Mouse (Mus musculus): ENCODE results near the gene Tnnt3. TPM values are rescaled to one million over a fixed set of nuclear protein-coding genes. Genes with fewer than 3 reads are reported as not detected.

Gene Tnnt3
- polyA plus RNA-seq, 1 experiment from 2014 or later: 1.5 TPM

GRCm38 (mm10) chr7:142525342-142526178 lies 26.9 kb downstream of the Tnnt3 start:
- WGBS: 39% methylated on average over 13 of the region's 13 CpGs

GRCm38 (mm10) chr7:142529350-142529749 lies 30.7 kb downstream of the Tnnt3 start:
- Histone ChIP-seq H3K4me1 (ENCODE audit: insufficient read depth, low read depth, low read length) (peaks cover 14% of the 10 kb centered on the region; the same call in 1 of the 2 replicates), H3K4me2 (replicated peaks; ENCODE audit: low read depth, low read length) (no peak overlapping the region), H3K27ac (ENCODE audit: low read length) (no peak overlapping the region), H3K9me3 (ENCODE audit: low read length) (no peaks in the 10 kb centered on the region), H3K4me3 (ENCODE audit: low read depth, low read length) (no peak overlapping the region), H3K27me3 (replicated peaks; ENCODE audit: insufficient read depth, low read length) (no peaks in the 10 kb centered on the region), H3K36me3 (ENCODE audit: insufficient read depth, low read length) (no peaks in the 10 kb centered on the region), H3K9ac (replicated peaks; ENCODE audit: low read depth) (no peak overlapping the region)
- 55% methylated on average over 10 of the region's 10 CpGs for WGBS
- DNase-seq (ENCODE audit: low spot score): no peak
- TF ChIP-seq CTCF (IDR thresholded peaks at IDR 0.05) (no peak), EP300 (IDR thresholded peaks at IDR 0.05) (no peak)
- no peak for ATAC-seq

More at GRCm38 (mm10) chr7:142525342-142526178, 26.9 kb downstream of the Tnnt3 start:
- peak; percentile 55 for DNase-seq (ENCODE audit: low spot score)
- no peaks in the 10 kb centered on the region for H3K27me3 ChIP-seq (replicated peaks; ENCODE audit: insufficient read depth, low read length)
- H3K4me1 ChIP-seq (ENCODE audit: insufficient read depth, low read depth, low read length): peaks cover 7% of the 10 kb centered on the region; the same call in 1 of the 2 replicates
- no peak overlapping the region for H3K9ac ChIP-seq (replicated peaks; ENCODE audit: low read depth)
- peak; percentile 84 for ATAC-seq
- H3K9me3 ChIP-seq (ENCODE audit: low read length): no peaks in the 10 kb centered on the region
- no peaks in the 10 kb centered on the region for H3K36me3 ChIP-seq (ENCODE audit: insufficient read depth, low read length)
- peak overlapping the region; percentile 64 for H3K27ac ChIP-seq (ENCODE audit: low read length)
- no peak; the same call in 1 of the 2 replicates for TF ChIP-seq CTCF (IDR thresholded peaks at IDR 0.05)
- TF ChIP-seq EP300 (IDR thresholded peaks at IDR 0.05): no peak
- no peak overlapping the region for H3K4me2 ChIP-seq (replicated peaks; ENCODE audit: low read depth, low read length)
- H3K4me3 ChIP-seq (ENCODE audit: low read depth, low read length): no peak overlapping the region

GRCm38 (mm10) chr7:142531973-142532521 lies 33.4 kb downstream of the Tnnt3 start:
- Histone ChIP-seq H3K27ac (ENCODE audit: low read length) (no peak overlapping the region), H3K4me3 (ENCODE audit: low read depth, low read length) (no peak overlapping the region), H3K4me2 (replicated peaks; ENCODE audit: low read depth, low read length) (no peak overlapping the region), H3K4me1 (ENCODE audit: insufficient read depth, low read depth, low read length) (peaks cover 8% of the 10 kb centered on the region; the same call in 1 of the 2 replicates), H3K9ac (replicated peaks; ENCODE audit: low read depth) (no peak overlapping the region), H3K9me3 (ENCODE audit: low read length) (no peaks in the 10 kb centered on the region), H3K36me3 (ENCODE audit: insufficient read depth, low read length) (no peaks in the 10 kb centered on the region), H3K27me3 (replicated peaks; ENCODE audit: insufficient read depth, low read length) (no peaks in the 10 kb centered on the region)
- 75% methylated on average over 4 of the region's 4 CpGs for WGBS
- no peak for DNase-seq (ENCODE audit: low spot score)
- no peak for TF ChIP-seq CTCF (IDR thresholded peaks at IDR 0.05)
- TF ChIP-seq EP300 (IDR thresholded peaks at IDR 0.05): no peak
- no peak for ATAC-seq

DNA sequence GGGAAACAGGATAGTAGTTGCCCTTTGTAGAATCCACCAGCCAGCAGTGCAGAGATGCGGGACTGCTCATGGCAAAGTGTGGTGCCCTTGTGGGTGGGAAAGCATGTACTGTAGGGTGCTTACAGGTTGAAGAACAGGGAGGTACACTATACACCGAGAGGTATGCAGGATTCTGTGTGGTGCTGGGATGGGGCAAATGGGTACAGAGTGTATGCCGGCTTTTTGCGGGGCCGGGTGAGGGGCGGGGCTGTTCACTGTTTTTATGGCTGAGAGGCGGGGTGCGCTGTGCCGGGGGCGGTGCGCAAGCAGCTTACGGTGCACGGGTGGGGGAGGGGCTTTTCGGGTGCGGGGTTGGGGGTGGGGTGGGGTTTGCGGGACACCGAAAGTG lies 34.0 kb downstream of the Tnnt3 start, which contains the start of gene Mrpl23:
TSS of gene Mrpl23 (plus strand) at position 16 of the 388 bp plus-strand sequence.
- Histone ChIP-seq H3K36me3 (ENCODE audit: insufficient read depth, low read length) (no peaks in the 10 kb centered on the region), H3K9ac (replicated peaks; ENCODE audit: low read depth) (peak within 1 kb of the TSS; percentile 65), H3K27me3 (replicated peaks; ENCODE audit: insufficient read depth, low read length) (no peaks in the 10 kb centered on the region), H3K4me3 (ENCODE audit: low read depth, low read length) (peak within 1 kb of the TSS; percentile 76), H3K4me1 (ENCODE audit: insufficient read depth, low read depth, low read length) (peaks cover 8% of the 10 kb centered on the region; the same call in 1 of the 2 replicates), H3K9me3 (ENCODE audit: low read length) (no peaks in the 10 kb centered on the region), H3K27ac (ENCODE audit: low read length) (peak within 1 kb of the TSS; percentile 91), H3K4me2 (replicated peaks; ENCODE audit: low read depth, low read length) (peak within 1 kb of the TSS; percentile 79)
- 3% methylated on average over 17 of the region's 17 CpGs for WGBS
- TF ChIP-seq CTCF (IDR thresholded peaks at IDR 0.05): no peak
- no peak for TF ChIP-seq EP300 (IDR thresholded peaks at IDR 0.05)
- ATAC-seq (peak; percentile 54), DNase-seq (ENCODE audit: low spot score) (no peak)

- ATAC-seq (peak; percentile 93), DNase-seq (ENCODE audit: low spot score) (peak; percentile 92)
- Histone ChIP-seq H3K4me3 (ENCODE audit: low read depth, low read length) (peak overlapping the region; percentile 76), H3K27me3 (replicated peaks; ENCODE audit: insufficient read depth, low read length) (no peaks in the 10 kb centered on the region), H3K36me3 (ENCODE audit: insufficient read depth, low read length) (no peaks in the 10 kb centered on the region), H3K4me2 (replicated peaks; ENCODE audit: low read depth, low read length) (peak overlapping the region; percentile 79), H3K9ac (replicated peaks; ENCODE audit: low read depth) (peak overlapping the region; percentile 65), H3K9me3 (ENCODE audit: low read length) (no peaks in the 10 kb centered on the region), H3K4me1 (ENCODE audit: insufficient read depth, low read depth, low read length) (peaks cover 8% of the 10 kb centered on the region; the same call in 1 of the 2 replicates), H3K27ac (ENCODE audit: low read length) (peak overlapping the region; percentile 91)
- TF ChIP-seq CTCF (IDR thresholded peaks at IDR 0.05): peak; percentile 89
- no peak for TF ChIP-seq EP300 (IDR thresholded peaks at IDR 0.05)
- WGBS: under 1% methylated on average over 40 of the region's 44 CpGs
These were observed 34.6 kb downstream of the Tnnt3 start for GRCm38 (mm10) chr7:142533059-142533855.
